ENCODE assay signal across 23 mouse cellular contexts in the genomic region with DNA sequence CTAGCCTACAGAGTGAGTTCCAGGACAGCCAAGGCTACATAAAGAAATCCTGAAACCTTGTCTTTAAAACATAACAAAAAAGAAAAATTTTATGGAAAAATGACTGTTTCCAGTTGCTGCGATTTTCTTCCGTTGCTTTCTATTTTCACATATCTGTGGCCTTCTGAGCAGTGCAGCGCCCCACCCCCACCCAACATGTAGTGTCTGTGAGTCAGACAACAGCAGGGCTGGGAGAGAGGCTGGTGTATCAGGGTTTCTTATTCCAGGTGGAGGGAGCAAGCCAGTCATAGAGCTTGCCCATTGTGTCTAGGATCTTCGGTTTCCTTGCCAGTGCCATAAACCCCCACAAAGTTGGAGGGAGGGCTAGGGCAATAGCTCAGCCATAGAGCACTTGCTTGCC. TPM values are rescaled to one million over a fixed set of nuclear protein-coding genes. Genes with fewer than 3 reads are reported as not detected.
DNase-seq lines count a peak whose midpoint lies in the region; ATAC-seq and TF ChIP-seq lines count a peak whose summit lies in the region.
"Had no signal": no experiment of that assay in that cellular context is flagged by ENCODE, and none has a peak within 500 bp of the region (broad histone marks: within the 10 kb centered on the region; RNA-seq: fewer than 3 reads in every experiment).

No protein-coding gene starts in this region.

- H3K4me1 ChIP-seq in kidney, embryonic 14.5 days (ENCODE audit: control insufficient read depth, insufficient read depth, low read length) = no peaks in the 10 kb centered on the region
- H3K4me1 ChIP-seq: forebrain, embryonic 10.5 days; forebrain, embryonic 13.5 days; hindbrain, embryonic 13.5 days; intestine, embryonic 15.5 days had no signal

- no peak overlapping the region for H3K4me3 ChIP-seq in myocyte
- H3K4me3 ChIP-seq in kidney, embryonic 14.5 days (ENCODE audit: low read length) = no peak overlapping the region
- H3K4me3 ChIP-seq: forebrain, embryonic 10.5 days; forebrain, embryonic 13.5 days; hindbrain, embryonic 10.5 days; hindbrain, embryonic 13.5 days; intestine, embryonic 15.5 days had no signal

- no peak overlapping the region for H3ac ChIP-seq in myocyte (ENCODE audit: control insufficient read depth, insufficient read length)

- H3K4me2 ChIP-seq in myocyte (ENCODE audit: low read depth) = peak overlapping the region; percentile 12
- H3K4me2 ChIP-seq in kidney, embryonic 14.5 days (replicated peaks; ENCODE audit: low read depth, low read length) = no peak overlapping the region
- H3K4me2 ChIP-seq: forebrain, embryonic 13.5 days; heart, embryonic 11.5 days; hindbrain, embryonic 13.5 days; intestine, embryonic 15.5 days had no signal

- no peaks in the 10 kb centered on the region for H3K9me3 ChIP-seq in kidney, embryonic 14.5 days (ENCODE audit: control insufficient read depth, low read length)
- H3K9me3 ChIP-seq: forebrain, embryonic 10.5 days; forebrain, embryonic 13.5 days; hindbrain, embryonic 10.5 days; hindbrain, embryonic 13.5 days; intestine, embryonic 15.5 days had no signal

- no peak for ATAC-seq in kidney, embryonic 14.5 days (ENCODE audit: low FRiP score, low TSS enrichment)
- ATAC-seq: forebrain, embryonic 13.5 days; forebrain, embryonic 16.5 days; hindbrain, embryonic 16.5 days; intestine, embryonic 15.5 days had no signal

- H3K27me3 ChIP-seq in myocyte (ENCODE audit: control insufficient read depth, insufficient read depth, insufficient read length) = no peaks in the 10 kb centered on the region
- no peaks in the 10 kb centered on the region for H3K27me3 ChIP-seq in kidney, embryonic 14.5 days (ENCODE audit: control insufficient read depth, insufficient read depth, low read length)
- H3K27me3 ChIP-seq: forebrain, embryonic 13.5 days; hindbrain, embryonic 13.5 days; intestine, embryonic 15.5 days had no signal

- no peaks in the 10 kb centered on the region for H3K36me3 ChIP-seq in myocyte (ENCODE audit: control insufficient read depth, insufficient read depth)
- no peaks in the 10 kb centered on the region for H3K36me3 ChIP-seq in kidney, embryonic 14.5 days (ENCODE audit: control insufficient read depth, insufficient read depth, low read length)
- H3K36me3 ChIP-seq: forebrain, embryonic 10.5 days; hindbrain, embryonic 10.5 days; hindbrain, embryonic 13.5 days; intestine, embryonic 15.5 days had no signal

- H3K27ac ChIP-seq in kidney, embryonic 14.5 days (ENCODE audit: low read depth, low read length) = no peak overlapping the region
- H3K27ac ChIP-seq: forebrain, embryonic 10.5 days; forebrain, embryonic 13.5 days; hindbrain, embryonic 10.5 days; hindbrain, embryonic 13.5 days; intestine, embryonic 15.5 days had no signal

- 69% methylated on average over 4 of the region's 4 CpGs for WGBS in kidney, embryonic 14.5 days

- DNase-seq in adrenal gland, postnatal 14 days = peak; percentile 47
- DNase-seq in adrenal gland, adult 18-20 months (ENCODE audit: low spot score in 2 of 2) = no peak
- DNase-seq in Muller cell, postnatal 12 days (ENCODE audit: inconsistent ontology term) = peak; percentile 5
- peak; percentile 19 for DNase-seq in adrenal gland, postnatal 25 days
- DNase-seq in heart, postnatal 25 days (ENCODE audit: low spot score) = no peak
- DNase-seq: cerebellum, adult 11-12 months; cerebellum, adult 9-10 months; cerebellum, postnatal 14 days; gastrocnemius, postnatal 10 days; heart, adult 11 months; heart, postnatal 36 days; kidney, adult 11 months; kidney, adult 8-10 months had no signal

- no peak for TF ChIP-seq POLR2A in myocyte (IDR thresholded peaks at IDR 0.05; ENCODE audit: insufficient read length, low read depth)

- no peak overlapping the region for H3K9ac ChIP-seq in kidney, embryonic 14.5 days (ENCODE audit: low read depth, low read length)
- H3K9ac ChIP-seq: forebrain, embryonic 13.5 days; hindbrain, embryonic 13.5 days; intestine, embryonic 15.5 days had no signal

- no peaks in the 10 kb centered on the region for H3K79me2 ChIP-seq in myocyte (ENCODE audit: control insufficient read depth, insufficient read depth)

- intact Hi-C loops in heart, postnatal 25 days (cut with DNase I) = loop anchor here (5.0 kb wide), 1 partner anchor 227 kb away; no protein-coding TSS in a partner anchor

TF ChIP-seq in myocyte, 11 proteins besides CTCF, POLR2A, EP300 and RAD21:
- no peak for TF ChIP-seq MAX (IDR thresholded peaks at IDR 0.05; ENCODE audit: low read depth)
- no peak for TF ChIP-seq TCF3 (IDR thresholded peaks at IDR 0.05; ENCODE audit: insufficient read length, low read depth)
- TF ChIP-seq REST (IDR thresholded peaks at IDR 0.05; ENCODE audit: insufficient read depth, insufficient read length) = no peak
- TF ChIP-seq USF1 (IDR thresholded peaks at IDR 0.05; ENCODE audit: low read depth) = no peak
- no peak for TF ChIP-seq MYOG (IDR thresholded peaks at IDR 0.05; ENCODE audit: control insufficient read depth in 1 of 3, insufficient read depth in 1 of 3, insufficient read length in 2 of 3, low read depth in 2 of 3)
- no peak for TF ChIP-seq E2F4 (IDR thresholded peaks at IDR 0.05; ENCODE audit: insufficient read depth)
- TF ChIP-seq MYOD1 (IDR thresholded peaks at IDR 0.05; ENCODE audit: control insufficient read depth in 1 of 3, insufficient read length in 2 of 3, low read depth in 2 of 3) = no peak

RNA-seq across cellular contexts. Expression of a gene that starts 23.6 kb away (rescaled TPM):
- total RNA-seq in adrenal gland, postnatal 14 days (2021) = 0.98 and 1.4 TPM in 2 replicates
- total RNA-seq in adrenal gland, adult 18-20 months (2021) = 1 to 10 TPM; 2.5 to 2.6 TPM
- 0.91 and 1.4 TPM in 2 replicates for total RNA-seq in adrenal gland, postnatal 25 days (2021)
- polyA plus RNA-seq in myocyte (2012; fragmentation: generic; extraction: Trizol) = 0.23 TPM
- total RNA-seq in heart, postnatal 25 days (2021) = under 1 TPM; 0.17 to 0.18 TPM
- polyA plus RNA-seq in kidney, embryonic 14.5 days (2014; fragmentation: Nextera tagmentation; extraction: Ambion mirVana) = 0.09 and 0.38 TPM in 2 replicates

RNA-seq across cellular contexts. Expression of a gene that starts 23.7 kb away (rescaled TPM):
- total RNA-seq in adrenal gland, postnatal 14 days (2021) = 237 and 265 TPM in 2 replicates
- total RNA-seq in adrenal gland, adult 18-20 months (2021) = 100 to 1,000 TPM; 306 to 408 TPM
- total RNA-seq in adrenal gland, postnatal 25 days (2021) = 217 and 293 TPM in 2 replicates
- polyA plus RNA-seq in myocyte (2012; fragmentation: generic; extraction: Trizol) = 67.9 TPM
- total RNA-seq in heart, postnatal 25 days (2021) = 10 to 100 TPM; 88.0 to 92.5 TPM
- polyA plus RNA-seq in kidney, embryonic 14.5 days (2014; fragmentation: Nextera tagmentation; extraction: Ambion mirVana) = 37.8 and 58.4 TPM in 2 replicates

RNA-seq across cellular contexts. Expression of a gene that starts 46.3 kb away (rescaled TPM):
- total RNA-seq in adrenal gland, postnatal 14 days (2021) = 18.6 and 18.9 TPM in 2 replicates
- total RNA-seq in adrenal gland, adult 18-20 months (2021) = 10 to 100 TPM; 20.0 to 22.6 TPM
- total RNA-seq in adrenal gland, postnatal 25 days (2021) = 21.0 and 25.3 TPM in 2 replicates
- 7.3 TPM for polyA plus RNA-seq in myocyte (2012; fragmentation: generic; extraction: Trizol)
- total RNA-seq in heart, postnatal 25 days (2021) = 10 to 100 TPM in 1 of 2 experiments, 1 to 10 TPM in 1; 10.0 to 11.6 TPM
- 6.2 and 8.4 TPM in 2 replicates for polyA plus RNA-seq in kidney, embryonic 14.5 days (2014; fragmentation: Nextera tagmentation; extraction: Ambion mirVana)

Comparison
In these comparisons a context has a peak if more than half of its experiments do, and no peak if none do; other contexts are left out.
1. DNase-seq: peak in adrenal gland, postnatal 14 days (single experiment), Muller cell, postnatal 12 days (single experiment) and adrenal gland, postnatal 25 days (single experiment); none in adrenal gland, adult 18-20 months (0 of 2) and heart, postnatal 25 days (single experiment).